Mouse (Mus musculus) embryonic fibroblast, embryonic 13.5 days (primary cell): ENCODE measurements around the gene Scgb1b7. TPM values are rescaled to one million over a fixed set of nuclear protein-coding genes. Genes with fewer than 3 reads are reported as not detected.
"Not testable (repeated sequence)": the region's sequence is repeated elsewhere in the genome, so short reads cannot be mapped to it uniquely, and the experiment has no call there.

ENCODE experiments used
- H3K27ac ChIP-seq: 2 replicates; pipeline ENCODE4 v1.5.1; 2012; ENCODE audit warnings: low read length, control low read depth, inconsistent platforms; ENCODE audit not compliant: insufficient read depth
- H3K4me1 ChIP-seq: 2 replicates; pipeline ENCODE4 v1.6.1; 2011; ENCODE audit warnings: low read length; ENCODE audit not compliant: control insufficient read depth, insufficient read depth
- H3K4me3 ChIP-seq: 2 replicates; pipeline ENCODE4 v1.5.1; 2011; ENCODE audit warnings: mild to moderate bottlenecking, control low read depth, low read length; ENCODE audit not compliant: insufficient read depth
- polyA plus RNA-seq: library from polyadenylated mRNA; stranded (reverse); fragments of >200 nt; gene quantifications from 2 replicates; pipeline ENCODE4 v1.2.4, GENCODE M21; 2011; ENCODE audit warnings: low read depth; ENCODE audit not compliant: missing spikeins, insufficient read length

The Scgb1b7 gene
- not detected in 2 replicates for polyA plus RNA-seq

DNA sequence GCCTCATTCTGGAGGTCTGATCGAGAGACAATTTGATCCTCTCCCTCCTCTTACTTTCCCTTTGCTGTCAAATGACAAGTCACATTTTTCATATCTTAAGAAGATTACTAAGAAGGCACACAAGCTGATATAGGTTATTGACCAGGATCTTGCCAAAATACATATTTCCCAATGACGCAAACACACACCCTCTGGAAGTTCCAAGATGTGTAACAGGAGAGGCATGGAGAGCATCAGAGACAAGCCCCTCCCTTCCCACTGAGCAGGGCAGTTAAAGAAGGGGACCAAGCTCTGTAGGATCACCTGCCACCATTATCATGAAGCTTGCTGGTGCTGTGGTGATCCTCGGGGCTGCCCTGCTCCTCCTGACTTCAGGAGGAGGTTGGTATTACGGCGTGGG lies at the start of gene Scgb1b7:
Gene Scgb1b7, plus strand, starts transcription at position 301 of the 400 bp plus-strand sequence.
- not testable (repeated sequence) for H3K4me3 ChIP-seq, H3K27ac ChIP-seq, H3K4me1 ChIP-seq

- not testable (repeated sequence) for H3K4me3 ChIP-seq, H3K27ac ChIP-seq, H3K4me1 ChIP-seq
These were observed 6.8 kb upstream of the Scgb1b7 start, which contains the start of gene Scgb2b7 for GRCm38 (mm10) chr7:31705657-31706056. Gene Scgb2b7 (minus strand): TSS chr7:31705757.

Other genes with a start within 250 kb of the Scgb1b7 start
- gene Scgb2b7, start 6.9 kb upstream of the Scgb1b7 start, polyA plus RNA-seq, result not detected in 2 replicates